Mouse (Mus musculus): Measurements from ENCODE around the gene Fam81a.

- TF ChIP-seq CTCF (IDR thresholded peaks at IDR 0.05; ENCODE audit: control insufficient read depth, insufficient read depth, insufficient replicate concordance, low read depth, low read length) (no peak), POLR2A (IDR thresholded peaks at IDR 0.05; ENCODE audit: control insufficient read depth, low read depth, low read length) (no peak)
Observed at GRCm38 (mm10) chr9:70095016-70095415, 47.3 kb downstream of the Fam81a start.

All from testis, adult 2 months (tissue).